In genomic region chr5:143608175-143608574, GRCm38 (mm10) we compare ENCODE assay signal across 26 mouse cellular contexts. TPM values are rescaled to one million over a fixed set of nuclear protein-coding genes. Genes with fewer than 3 reads are reported as not detected.
DNase-seq lines count a peak whose midpoint lies in the region; ATAC-seq and TF ChIP-seq lines count a peak whose summit lies in the region.
"Had no signal": no experiment of that assay in that cellular context is flagged by ENCODE, and none has a peak within 500 bp of the region (broad histone marks: within the 10 kb centered on the region; RNA-seq: fewer than 3 reads in every experiment).

No protein-coding gene starts in this region.

- no peaks in the 10 kb centered on the region for H3K4me1 ChIP-seq in forebrain, postnatal 0 days (ENCODE audit: insufficient read depth)
- no peaks in the 10 kb centered on the region for H3K4me1 ChIP-seq in forebrain, embryonic 15.5 days
- H3K4me1 ChIP-seq: heart, embryonic 12.5 days; hindbrain, embryonic 13.5 days; midbrain, embryonic 13.5 days; neural tube, embryonic 13.5 days had no signal

- H3K27ac ChIP-seq in forebrain, postnatal 0 days (ENCODE audit: low read depth, low read length), result peak overlapping the region; percentile 79
- no peak overlapping the region; the same call in 1 of the 2 replicates for H3K27ac ChIP-seq in forebrain, embryonic 15.5 days (replicated peaks)
- H3K27ac ChIP-seq: embryonic facial prominence, embryonic 10.5 days; hindbrain, embryonic 13.5 days; midbrain, embryonic 13.5 days; neural tube, embryonic 13.5 days had no signal

- no peak overlapping the region for H3K4me2 ChIP-seq in forebrain, postnatal 0 days (ENCODE audit: low read depth)
- no peak overlapping the region for H3K4me2 ChIP-seq in forebrain, embryonic 15.5 days (replicated peaks)
- H3K4me2 ChIP-seq: heart, embryonic 12.5 days; hindbrain, embryonic 13.5 days; midbrain, embryonic 13.5 days; neural tube, embryonic 13.5 days had no signal

- H3K9ac ChIP-seq in forebrain, postnatal 0 days, result no peak overlapping the region
- H3K9ac ChIP-seq in forebrain, embryonic 15.5 days (replicated peaks), result no peak overlapping the region
- H3K9ac ChIP-seq: heart, embryonic 12.5 days; hindbrain, embryonic 13.5 days; liver, postnatal 0 days; midbrain, embryonic 13.5 days; neural tube, embryonic 13.5 days had no signal

- no peaks in the 10 kb centered on the region for H3K9me3 ChIP-seq in forebrain, postnatal 0 days (ENCODE audit: low read length)
- H3K9me3 ChIP-seq in forebrain, embryonic 15.5 days, result no peaks in the 10 kb centered on the region
- H3K9me3 ChIP-seq: embryonic facial prominence, embryonic 10.5 days; heart, embryonic 12.5 days; hindbrain, embryonic 13.5 days; limb, embryonic 10.5 days; midbrain, embryonic 13.5 days; neural tube, embryonic 13.5 days had no signal

- no peak for TF ChIP-seq CTCF in forebrain, postnatal 0 days (IDR thresholded peaks at IDR 0.05; ENCODE audit: low read depth)

- no peaks in the 10 kb centered on the region for H3K27me3 ChIP-seq in forebrain, postnatal 0 days (ENCODE audit: insufficient read depth, low read length)
- H3K27me3 ChIP-seq in forebrain, embryonic 15.5 days, result no peaks in the 10 kb centered on the region
- H3K27me3 ChIP-seq: heart, embryonic 12.5 days; hindbrain, embryonic 13.5 days; midbrain, embryonic 13.5 days; neural tube, embryonic 13.5 days; Patski had no signal

- DNase-seq in forebrain, postnatal 0 days, result peak; percentile 81
- DNase-seq in brain, adult 2 months (ENCODE audit: low read depth, low spot score), result peak; percentile 67
- peak; percentile 45 to 51 for DNase-seq in layer of hippocampus, adult 8-10 months (ENCODE audit: low spot score in 2 of 2)
- DNase-seq in right cerebral cortex, postnatal 14 days, result peak; percentile 22
- DNase-seq in urinary bladder, adult 2 months (ENCODE audit: low spot score), result no peak
- DNase-seq: adrenal gland, postnatal 10 days; cerebellum, adult 18-20 months; gastrocnemius, postnatal 10 days; heart, postnatal 14 days; kidney, adult 9 months; kidney, postnatal 36 days; liver, postnatal 0 days; lung, postnatal 14 days; thymus, postnatal 25 days had no signal

- no peak overlapping the region for H3K4me3 ChIP-seq in forebrain, postnatal 0 days (ENCODE audit: low read depth, low read length)
- no peak overlapping the region for H3K4me3 ChIP-seq in forebrain, embryonic 15.5 days
- H3K4me3 ChIP-seq: embryonic facial prominence, embryonic 10.5 days; heart, embryonic 12.5 days; hindbrain, embryonic 13.5 days; limb, embryonic 10.5 days; midbrain, embryonic 13.5 days; neural tube, embryonic 13.5 days had no signal

- H3K36me3 ChIP-seq in forebrain, postnatal 0 days (ENCODE audit: insufficient read depth), result no peaks in the 10 kb centered on the region
- H3K36me3 ChIP-seq in forebrain, embryonic 15.5 days, result no peaks in the 10 kb centered on the region
- H3K36me3 ChIP-seq: embryonic facial prominence, embryonic 10.5 days; heart, embryonic 12.5 days; hindbrain, embryonic 13.5 days; limb, embryonic 10.5 days; midbrain, embryonic 13.5 days; neural tube, embryonic 13.5 days had no signal

- 65% methylated on average over 10 of the region's 10 CpGs for WGBS in forebrain, postnatal 0 days
- 82% methylated on average over 10 of the region's 10 CpGs for WGBS in forebrain, embryonic 15.5 days

- peak; percentile 83 for ATAC-seq in forebrain, postnatal 0 days
- ATAC-seq in forebrain, embryonic 15.5 days (replicated peaks), result no peak
- no peak for ATAC-seq in erythroid progenitor cell, adult 5-6 weeks (replicated peaks; ENCODE audit: low FRiP score, poor library complexity, severe bottlenecking)
- no peak for ATAC-seq in erythroblast, adult 5-6 weeks (replicated peaks; ENCODE audit: low FRiP score, poor library complexity, severe bottlenecking)
- ATAC-seq: CD4-positive, CD25-positive, alpha-beta regulatory T cell, adult 4 months; forebrain, embryonic 14.5 days; liver, postnatal 0 days; midbrain, embryonic 13.5 days; Patski had no signal

RNA-seq across cellular contexts. Expression of gene Cyth3, which starts 14.1 kb away (rescaled TPM):
- total RNA-seq in forebrain, postnatal 0 days (2014; rRNA removed), result 63.4 and 72.4 TPM in 2 replicates
- polyA plus RNA-seq in forebrain, postnatal 0 days (2015; fragmentation: Nextera tagmentation; extraction: Ambion mirVana), result 42.5 and 44.3 TPM in 2 replicates
- 38.4 and 42.6 TPM in 2 replicates for polyA plus RNA-seq in forebrain, embryonic 15.5 days (2015; fragmentation: Nextera tagmentation; extraction: Ambion mirVana)
- 10 to 100 TPM; 37.1 to 44.8 (median 39.0) TPM for total RNA-seq in layer of hippocampus, adult 8-10 months (2022)
- total RNA-seq in erythroid progenitor cell, adult 5-6 weeks (2015; ENCODE audit: low replicate concordance), result 42.2 and 63.7 TPM in 2 replicates
- 53.3 and 72.6 TPM in 2 replicates for total RNA-seq in erythroid progenitor cell, adult 5-6 weeks (2017; ENCODE audit: low replicate concordance)
- polyA plus RNA-seq in urinary bladder, adult 2 months (2012; rRNA removed), result 43.7 and 45.6 TPM in 2 replicates
- total RNA-seq in erythroblast, adult 5-6 weeks (2015; ENCODE audit: low replicate concordance), result 105 and 106 TPM in 2 replicates
- 145 and 205 TPM in 2 replicates for total RNA-seq in erythroblast, adult 5-6 weeks (2017; ENCODE audit: low replicate concordance)
